Mouse (Mus musculus) thymus, adult 2 months (tissue): Measurements from ENCODE around the gene Aicda. TPM values are rescaled to one million over a fixed set of nuclear protein-coding genes. Genes with fewer than 3 reads are reported as not detected.

Experiments
- DNase-seq: peaks from one replicate; pipeline ENCODE4 v3.0.0; 2021
- H3K27ac ChIP-seq: fragments of 200-500 bp; 2 replicates; pipeline ENCODE4 v1.5.1; 2012; ENCODE audit warnings: low read length, control low read depth; ENCODE audit not compliant: control insufficient read depth, insufficient read depth
- H3K27me3 ChIP-seq: fragments of 200-500 bp; 2 replicates; pipeline ENCODE4 v1.6.1; 2012; ENCODE audit warnings: mild to moderate bottlenecking, low read length, moderate library complexity, mixed read lengths; ENCODE audit not compliant: control insufficient read depth, insufficient read depth
- H3K36me3 ChIP-seq: fragments of 200-500 bp; 2 replicates; pipeline ENCODE4 v1.6.1; 2012; ENCODE audit warnings: mild to moderate bottlenecking, low read length, moderate library complexity; ENCODE audit not compliant: control insufficient read depth, insufficient read depth
- H3K4me1 ChIP-seq: fragments of 200-500 bp; replicated peaks from 2 replicates; pipeline ENCODE4 v1.6.1; 2012; ENCODE audit warnings: low read length; ENCODE audit not compliant: control insufficient read depth, insufficient read depth
- H3K4me3 ChIP-seq: fragments of 200-500 bp; 2 replicates; pipeline ENCODE4 v1.5.1; 2012; ENCODE audit warnings: mild to moderate bottlenecking, low read length, control low read depth, moderate library complexity; ENCODE audit not compliant: control insufficient read depth, insufficient read depth
- CTCF ChIP-seq: fragments of 200-500 bp; IDR thresholded peaks from 2 replicates; pipeline ENCODE4 v1.5.1; 2012; ENCODE audit warnings: mild to moderate bottlenecking, control low read depth, low read length, moderate library complexity, borderline replicate concordance; ENCODE audit not compliant: control insufficient read depth, poor library complexity, insufficient read depth; ENCODE audit errors: extremely low read depth
- POLR2A ChIP-seq: fragments of 200-500 bp; IDR thresholded peaks from 2 replicates; pipeline ENCODE4 v1.6.1; 2012; ENCODE audit warnings: mild to moderate bottlenecking, low read length, control low read depth, moderate library complexity; ENCODE audit not compliant: control insufficient read depth, poor library complexity, insufficient read depth; ENCODE audit errors: extremely low read depth
- WGBS: fragments of 180-500 bp; shearing (Covaris S2); methylation state at CpG from one replicate; pipeline ENCODE4 v1.1.7; 2018; 5-methylcytosine and 5-hydroxymethylcytosine counted together
- polyA plus RNA-seq: library from polyadenylated mRNA; depleted of rRNA; stranded (reverse); fragments of >200 nt; gene quantifications from 2 replicates; pipeline ENCODE4 v1.2.3, GENCODE M21; 2012

Gene Aicda
- polyA plus RNA-seq, 1 experiment = 0.28 TPM

DNA sequence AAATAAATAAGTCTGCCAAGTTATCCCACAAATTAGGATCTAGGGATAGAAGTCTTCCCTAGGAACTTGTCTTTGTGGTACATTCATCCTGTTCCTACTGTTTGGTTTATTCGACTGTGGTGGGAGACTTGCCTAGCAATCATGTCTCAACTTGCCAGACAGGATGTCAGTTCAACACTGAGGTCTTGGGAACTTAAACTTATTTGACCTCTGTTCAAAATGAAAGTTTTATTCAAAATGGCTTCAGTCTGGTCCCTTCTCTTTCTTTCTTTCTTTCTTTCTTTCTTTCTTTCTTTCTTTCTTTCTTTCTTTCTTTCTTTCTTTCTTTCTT lies 49.4 kb downstream of the Aicda start:
- Histone ChIP-seq H3K4me1 (0 out of 2 replicates have a peak, but pooled peaks cover 5% of the 10 kb centered on the region), H3K36me3 (no peaks in the 10 kb centered on the region), H3K4me3 (no peak overlapping the region), H3K27me3 (no peaks in the 10 kb centered on the region), H3K27ac (peak overlapping the region; percentile 92)
- TF ChIP-seq POLR2A (no peak), CTCF (no peak)
- WGBS = 3% methylated on average over 1 of the region's 1 CpGs
- DNase-seq = no peak

DNA sequence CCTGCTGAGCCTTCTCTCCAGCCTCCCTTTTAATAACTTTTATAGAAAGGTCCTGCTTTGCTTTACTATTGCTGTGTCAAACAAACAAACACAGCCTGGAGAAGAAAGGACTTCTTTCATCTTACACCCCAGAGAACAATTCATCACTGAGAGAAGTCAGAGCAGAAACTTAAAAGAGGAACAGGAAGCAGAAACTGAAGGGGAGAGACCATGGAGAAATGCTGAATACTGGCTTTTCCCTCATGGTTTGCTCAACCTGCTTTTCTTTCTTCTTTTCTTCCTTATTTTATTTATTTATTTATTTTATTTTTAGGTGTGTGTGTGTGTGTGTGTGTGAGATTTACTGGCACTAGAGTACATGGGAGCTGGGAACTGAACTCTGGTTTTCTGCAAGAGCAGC lies 50.7 kb downstream of the Aicda start:
- Histone ChIP-seq H3K27me3 (no peaks in the 10 kb centered on the region), H3K27ac (no peak overlapping the region), H3K36me3 (no peaks in the 10 kb centered on the region), H3K4me1 (0 out of 2 replicates have a peak, but pooled peaks cover 5% of the 10 kb centered on the region), H3K4me3 (no peak overlapping the region)
- no peak for DNase-seq
- TF ChIP-seq CTCF (no peak), POLR2A (no peak)

DNA sequence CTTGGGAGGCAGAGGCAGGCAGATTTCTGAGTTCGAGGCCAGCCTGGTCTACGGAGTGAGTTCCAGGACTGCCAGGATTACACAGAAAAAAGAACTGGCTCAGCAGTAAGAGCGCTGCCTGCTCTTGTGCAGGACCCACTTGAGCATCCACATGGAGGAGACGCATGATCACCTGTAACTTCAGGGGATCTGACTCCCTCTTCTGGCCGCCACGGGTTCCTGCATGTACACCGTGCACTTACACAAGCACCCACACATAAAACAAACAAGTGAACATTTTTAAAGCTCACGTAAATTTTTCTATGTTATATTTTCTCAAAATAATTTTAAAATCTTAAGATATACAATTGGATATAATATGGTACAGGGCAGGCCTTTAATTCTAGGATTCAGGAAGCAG lies 51.9 kb downstream of the Aicda start:
- peak; percentile 30 for DNase-seq
- WGBS = 93% methylated on average over 8 of the region's 8 CpGs

DNA sequence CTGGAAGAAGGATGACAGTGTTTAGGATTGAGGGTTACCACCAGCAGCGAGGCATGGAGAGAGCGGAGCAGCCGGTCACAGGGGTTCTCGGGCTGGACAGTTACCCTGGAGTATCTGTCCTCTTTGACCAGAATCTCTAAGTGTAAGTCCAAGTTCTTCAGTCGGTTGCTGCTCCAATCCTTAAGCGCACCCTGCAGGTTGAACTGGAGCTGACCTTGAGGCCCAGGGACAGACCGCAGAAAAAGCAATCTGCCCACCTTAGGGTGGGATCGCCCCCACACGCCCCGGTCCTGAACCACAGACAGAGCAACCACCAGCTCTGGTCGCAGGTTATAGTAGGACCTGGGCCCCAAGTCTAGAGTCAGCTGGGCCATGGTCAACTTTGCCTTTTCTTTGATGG lies 53.1 kb downstream of the Aicda start:
- no peak for TF ChIP-seq POLR2A
- TF ChIP-seq CTCF = no peak
- 96% methylated on average over 11 of the region's 11 CpGs for WGBS
- 0 out of 2 replicates have a peak, but pooled peaks cover 5% of the 10 kb centered on the region for H3K4me1 ChIP-seq
- H3K4me3 ChIP-seq = no peak overlapping the region
- no peak overlapping the region for H3K27ac ChIP-seq
- no peaks in the 10 kb centered on the region for H3K27me3 ChIP-seq
- DNase-seq = no peak
- no peaks in the 10 kb centered on the region for H3K36me3 ChIP-seq

More for the DNA sequence above, 51.9 kb downstream of the Aicda start:
- H3K27ac ChIP-seq = no peak overlapping the region
- no peaks in the 10 kb centered on the region for H3K27me3 ChIP-seq
- no peak overlapping the region for H3K4me3 ChIP-seq
- H3K36me3 ChIP-seq = no peaks in the 10 kb centered on the region
- 0 out of 2 replicates have a peak, but pooled peaks cover 5% of the 10 kb centered on the region for H3K4me1 ChIP-seq
- TF ChIP-seq POLR2A (no peak), CTCF (peak; percentile 47; the same call in 1 of the 2 replicates)

GRCm38 (mm10) chr6:122607700-122608099 lies 54.1 kb downstream of the Aicda start:
- 91% methylated on average over 12 of the region's 12 CpGs for WGBS
- TF ChIP-seq POLR2A (no peak), CTCF (no peak)
- Histone ChIP-seq H3K36me3 (no peaks in the 10 kb centered on the region), H3K4me1 (0 out of 2 replicates have a peak, but pooled peaks cover 5% of the 10 kb centered on the region), H3K27me3 (no peaks in the 10 kb centered on the region), H3K4me3 (no peak overlapping the region), H3K27ac (no peak overlapping the region)
- DNase-seq = no peak

DNA sequence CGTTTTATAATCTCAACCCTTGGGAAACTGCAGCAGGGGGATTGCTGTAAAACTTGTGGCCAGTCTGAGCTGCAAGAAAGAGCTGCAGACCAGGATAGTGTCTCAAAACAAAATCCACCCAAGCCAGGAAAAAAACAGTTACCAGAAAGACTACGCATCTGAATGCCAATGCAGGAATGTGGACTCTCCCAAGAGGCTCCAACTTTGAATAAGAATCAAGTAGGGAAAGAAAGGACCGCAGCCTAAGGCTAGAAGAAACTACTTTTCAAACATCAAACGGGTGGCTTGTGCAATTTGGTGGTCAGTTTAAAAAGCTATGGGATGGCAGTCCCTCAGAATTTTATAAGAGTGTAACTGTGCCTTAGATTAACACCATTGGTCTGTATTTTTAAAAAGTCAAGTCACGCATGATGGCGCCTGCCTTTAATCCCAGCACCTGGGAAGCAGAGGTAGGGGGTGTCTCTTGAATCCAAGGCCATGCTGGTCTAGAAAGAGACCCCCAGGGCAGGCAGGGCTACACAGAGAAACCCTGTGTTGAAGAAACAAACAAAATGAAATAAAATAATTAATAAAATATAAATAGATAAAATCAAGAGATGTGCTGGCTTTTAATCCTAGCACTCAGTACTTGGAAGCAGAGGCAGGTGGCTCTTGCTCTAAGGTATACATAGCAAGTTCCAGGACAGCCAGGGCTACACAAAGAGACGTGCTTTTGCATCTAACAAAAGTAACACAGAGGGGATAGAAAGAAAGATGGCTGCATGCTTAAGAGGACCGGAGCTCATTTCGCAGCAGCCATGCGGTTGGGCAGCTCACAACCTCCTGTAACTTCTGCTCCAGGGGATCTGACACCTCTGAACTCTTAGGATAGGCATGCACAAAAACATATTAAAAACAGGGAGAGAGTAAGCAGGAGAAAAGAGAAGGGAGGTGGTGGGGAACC lies 55.1 kb downstream of the Aicda start:
- Histone ChIP-seq H3K36me3 (no peaks in the 10 kb centered on the region), H3K4me1 (0 out of 2 replicates have a peak, but pooled peaks cover 3% of the 10 kb centered on the region), H3K27me3 (no peaks in the 10 kb centered on the region), H3K27ac (no peak overlapping the region), H3K4me3 (no peak overlapping the region)
- no peak for DNase-seq
- no peak for TF ChIP-seq POLR2A
- 96% methylated on average over 10 of the region's 10 CpGs for WGBS
